Mouse (Mus musculus): Measurements from ENCODE around the gene Tmem108.

GRCm38 (mm10) chr9:103549178-103549577, 212.5 kb downstream of the Tmem108 start:
- TF ChIP-seq CTCF (IDR thresholded peaks at IDR 0.05; ENCODE audit: borderline replicate concordance, extremely low read depth, insufficient read depth, insufficient read length) (no peak), POLR2A (IDR thresholded peaks at IDR 0.05; ENCODE audit: borderline replicate concordance, extremely low read depth, insufficient read depth, insufficient read length, poor library complexity, severe bottlenecking) (no peak)

All from brain, embryonic 14.5 days (tissue).